Mouse (Mus musculus) lung, postnatal 25 days (tissue): ENCODE data around the gene Atp1a4.
"Not testable (repeated sequence)": the region's sequence is repeated elsewhere in the genome, so short reads cannot be mapped to it uniquely, and the experiment has no call there.

Source experiments
- DNase-seq: peaks from one replicate; pipeline ENCODE4 v3.0.0; 2022; ENCODE audit warnings: low spot score

Gene Atp1a4

GRCm38 (mm10) chr1:172281522-172282254 lies 23.5 kb upstream of the Atp1a4 start:
- peak; percentile 27 for DNase-seq

- DNase-seq = no peak
Measured at GRCm38 (mm10) chr1:172279768-172280509, 21.7 kb upstream of the Atp1a4 start.

DNA sequence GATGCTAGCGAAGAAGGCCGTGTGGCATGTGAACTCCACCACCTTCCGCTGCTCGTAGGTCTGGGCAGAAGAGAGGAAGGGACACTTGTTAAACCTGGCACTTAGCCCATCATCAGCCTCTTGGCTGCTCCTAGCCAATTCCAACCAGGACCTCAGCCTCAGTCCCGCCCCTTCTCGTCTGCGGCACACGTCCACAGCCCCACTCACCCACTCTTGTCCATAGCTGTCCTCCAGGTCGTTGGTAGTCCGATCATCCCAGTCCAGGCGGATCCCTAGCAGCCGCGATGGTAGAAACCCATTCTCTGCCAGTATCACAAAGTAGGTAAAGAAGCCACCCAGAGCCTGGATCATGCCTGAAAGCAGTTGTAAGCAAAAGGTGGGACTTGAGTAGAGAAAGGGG lies 20.1 kb upstream of the Atp1a4 start:
- DNase-seq = no peak

DNA sequence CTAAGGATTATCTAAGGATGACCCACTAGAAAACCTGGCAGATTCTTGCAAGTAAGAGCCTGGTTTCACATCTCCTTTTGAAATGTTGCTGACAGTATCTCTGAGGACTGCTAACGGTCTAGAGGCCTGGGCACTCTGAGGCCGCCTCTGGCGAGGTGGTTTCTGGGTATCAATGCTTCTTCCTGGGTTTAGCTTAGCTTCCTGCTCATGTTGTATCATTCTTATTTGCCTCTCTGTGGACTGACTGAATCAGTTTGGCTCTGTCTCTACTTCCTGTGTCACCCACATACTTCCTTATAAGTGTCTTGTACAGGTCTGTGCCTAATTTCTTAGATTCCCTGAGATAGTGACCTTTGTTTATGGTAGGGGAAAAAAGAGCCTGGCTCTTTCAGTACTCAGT lies 19.0 kb upstream of the Atp1a4 start:
- peak; percentile 35 for DNase-seq

- DNase-seq = no peak
Measured at GRCm38 (mm10) chr1:172274547-172274946, 16.3 kb upstream of the Atp1a4 start.

DNA sequence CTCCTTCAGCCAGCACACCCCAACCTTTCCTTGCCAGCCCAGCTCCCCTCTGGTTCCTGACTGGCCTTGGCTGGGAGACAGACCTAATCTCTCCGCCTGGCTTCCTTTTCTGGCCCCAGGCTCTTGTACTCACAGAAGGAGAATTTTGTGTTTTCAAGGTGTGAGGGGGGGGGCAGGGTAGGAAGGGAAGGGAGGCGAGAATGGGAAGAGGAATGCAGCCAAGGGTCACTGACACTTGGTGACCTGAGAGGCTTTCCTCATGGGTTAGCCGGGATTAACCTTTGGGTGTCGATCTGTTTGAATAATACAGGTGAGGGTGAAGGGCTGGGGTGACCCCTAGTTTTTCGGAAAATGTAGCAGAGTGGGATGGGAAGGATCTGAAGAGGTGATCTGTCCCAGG lies 15.9 kb upstream of the Atp1a4 start:
- no peak for DNase-seq

- DNase-seq = peak; percentile 12
Measured at GRCm38 (mm10) chr1:172273386-172273785, 15.2 kb upstream of the Atp1a4 start.

- no peak for DNase-seq
Measured at GRCm38 (mm10) chr1:172271765-172272164, 13.6 kb upstream of the Atp1a4 start.

DNA sequence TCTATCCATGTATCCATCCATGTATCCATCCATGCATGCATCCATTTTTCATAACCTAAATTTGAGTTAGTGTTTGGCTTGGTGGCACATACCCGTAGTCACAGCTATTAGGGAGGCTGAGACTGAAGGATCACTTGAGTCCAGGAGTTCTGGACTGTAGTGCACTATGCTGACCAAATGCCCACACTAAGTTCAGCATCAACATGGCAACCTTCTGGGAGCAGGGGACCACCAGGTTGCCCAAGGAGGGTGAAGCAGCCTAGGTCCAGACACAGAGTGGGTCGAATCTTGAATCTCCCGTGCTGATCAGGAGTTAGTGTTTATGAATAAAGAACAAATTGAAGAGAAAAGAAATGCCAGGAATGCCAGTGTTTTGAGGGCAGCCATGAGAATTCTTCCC lies 13.0 kb upstream of the Atp1a4 start:
- no peak for DNase-seq

GRCm38 (mm10) chr1:172261477-172262078 lies 3.4 kb upstream of the Atp1a4 start, which contains the start of gene Igsf8:
Gene Igsf8, plus strand, starts transcription at chr1:172261641.
- no peak for DNase-seq

GRCm38 (mm10) chr1:172247679-172248078 lies 10.5 kb downstream of the Atp1a4 start:
- peak; percentile 10 for DNase-seq

GRCm38 (mm10) chr1:172247216-172247615 lies 11.0 kb downstream of the Atp1a4 start:
- no peak for DNase-seq

GRCm38 (mm10) chr1:172244645-172245044 lies 13.6 kb downstream of the Atp1a4 start:
- not testable (repeated sequence) for DNase-seq

DNA sequence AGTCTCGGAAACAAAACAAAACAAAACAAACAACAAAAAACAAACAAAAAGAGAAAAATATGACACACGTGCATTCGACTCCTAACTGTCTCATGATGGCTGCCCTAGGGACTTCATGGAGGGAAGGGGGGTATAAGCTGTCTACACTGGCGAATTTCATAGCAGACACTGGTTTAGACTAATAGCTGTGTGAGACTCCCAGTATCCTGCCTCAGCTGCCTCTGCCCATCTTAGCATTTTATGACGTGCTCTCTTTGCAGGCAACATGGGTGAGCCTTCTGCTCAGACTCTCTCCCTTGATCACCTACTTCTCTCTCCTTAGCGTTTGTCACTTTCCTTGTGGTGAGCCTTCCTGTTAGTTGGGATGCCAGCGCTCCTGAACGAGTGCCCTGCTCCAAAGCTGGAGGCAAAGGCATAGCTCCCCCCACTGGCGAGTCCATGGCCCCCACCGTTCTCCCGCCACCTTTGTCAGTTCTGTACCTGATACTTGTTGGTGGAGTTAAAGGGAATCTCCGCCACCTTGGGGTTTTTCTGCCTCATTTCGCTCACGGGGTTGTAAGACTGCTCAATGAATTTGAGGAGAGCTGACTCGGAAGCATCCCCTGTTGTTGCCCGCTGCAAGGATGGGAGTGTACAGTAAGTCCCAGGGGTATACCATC lies 14.5 kb downstream of the Atp1a4 start:
- peak; percentile 16 for DNase-seq

GRCm38 (mm10) chr1:172242401-172242800 lies 15.8 kb downstream of the Atp1a4 start:
- peak; percentile 19 for DNase-seq

- no peak for DNase-seq
Measured at GRCm38 (mm10) chr1:172240945-172241708, 17.1 kb downstream of the Atp1a4 start.

DNA sequence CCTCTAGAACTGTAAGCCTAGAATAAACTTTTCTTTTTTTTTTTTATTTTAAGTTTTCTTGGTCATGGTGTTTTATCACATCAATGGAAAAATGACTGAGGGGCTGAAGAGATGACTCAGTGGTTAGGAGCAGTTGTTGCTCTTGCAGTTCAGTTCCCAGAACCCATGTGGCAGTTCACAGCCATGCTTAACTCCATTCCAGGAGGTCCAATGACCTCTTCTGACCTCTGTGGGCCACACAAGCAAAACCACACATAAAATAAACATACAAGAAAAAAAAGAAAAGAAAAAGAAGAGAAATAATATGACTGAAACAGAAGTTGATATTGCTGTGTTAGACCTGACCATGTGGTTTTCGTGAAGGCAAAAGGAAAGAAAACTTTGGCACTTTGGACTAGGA lies 29.0 kb downstream of the Atp1a4 start:
- no peak for DNase-seq

- no peak for DNase-seq
Measured at GRCm38 (mm10) chr1:172228209-172228608, 30.0 kb downstream of the Atp1a4 start.

DNA sequence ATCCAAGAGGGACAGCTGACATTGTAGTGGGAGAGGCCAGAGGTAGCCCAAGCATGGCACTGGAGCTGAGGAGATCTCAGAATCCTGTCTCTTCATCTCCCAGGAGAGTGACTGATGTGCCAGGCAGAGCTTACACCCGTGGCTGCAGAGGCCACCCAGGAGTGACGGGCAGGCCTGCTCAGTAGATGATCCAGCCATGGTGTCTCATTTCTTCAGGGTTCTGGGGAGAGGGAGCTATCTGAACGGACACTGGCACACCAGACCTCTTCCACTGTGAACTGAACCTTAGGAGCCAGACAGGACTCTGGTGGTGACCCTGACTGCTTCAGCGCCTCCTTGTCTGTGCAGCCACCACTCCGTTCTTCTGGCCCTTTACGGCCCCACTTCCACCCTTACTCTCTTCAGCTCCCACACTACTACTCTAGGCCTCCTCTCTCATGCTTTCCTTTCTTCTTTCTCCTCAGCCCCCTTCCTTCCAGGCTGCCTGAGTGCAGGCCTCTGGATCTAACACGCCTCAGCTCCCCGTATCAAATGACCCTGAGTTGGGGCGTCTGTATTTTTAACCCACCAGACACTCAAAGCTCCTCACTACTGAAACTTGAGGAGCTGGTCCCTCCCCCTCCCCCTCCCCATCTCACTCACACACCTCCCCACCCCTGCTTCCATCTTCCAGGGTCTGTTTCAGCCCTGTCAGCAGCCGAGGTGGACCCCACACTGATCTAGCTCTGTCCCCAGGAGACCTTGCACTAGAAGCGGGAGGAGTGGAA lies 36.7 kb downstream of the Atp1a4 start:
- no peak for DNase-seq

DNA sequence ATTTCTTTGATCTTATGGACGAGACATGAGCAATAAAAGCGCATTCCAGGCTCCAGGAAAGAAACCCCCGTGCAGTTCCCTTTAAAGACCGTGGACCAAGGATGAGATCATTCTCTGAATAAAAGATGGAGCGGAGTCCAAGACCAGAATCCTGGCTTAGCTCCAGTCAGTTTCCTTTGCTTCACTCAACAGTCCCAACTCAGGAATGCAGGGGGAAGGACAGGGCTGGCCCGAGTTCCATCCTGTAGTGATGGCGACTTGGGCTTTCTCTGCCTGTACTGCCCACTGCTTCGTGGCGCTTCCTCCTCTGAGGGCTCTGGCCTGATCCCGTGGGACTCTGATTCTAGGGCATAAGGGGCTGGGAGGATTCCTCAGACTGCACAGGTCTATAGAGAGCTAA lies 37.8 kb downstream of the Atp1a4 start:
- DNase-seq = peak; percentile 88
